Mouse (Mus musculus) spleen, adult 10 weeks (tissue): ENCODE data around the gene Cd52. TPM values are rescaled to one million over a fixed set of nuclear protein-coding genes. Genes with fewer than 3 reads are reported as not detected.

Experiments used
- polyA plus RNA-seq: library from polyadenylated mRNA; stranded (reverse); fragments of 350-450 nt; fragmentation: Illumina TruSeq; extraction: RNeasy Lipid Tissue Mini Kit (QIAGEN cat#74804); gene quantifications from one replicate; pipeline ENCODE4 v1.2.3, GENCODE M21; 2015; ENCODE audit warnings: low replicate concordance; ENCODE audit not compliant: insufficient read depth

The Cd52 gene
- 2,441 TPM for polyA plus RNA-seq

GRCm38 (mm10) chr4:134094923-134095547, at the start of gene Cd52:
Cd52 (minus strand) TSS chr4:134095082.

GRCm38 (mm10) chr4:134128221-134128982, 33.5 kb upstream of the Cd52 start, which contains the start of gene Sh3bgrl3:
Sh3bgrl3 (minus strand) TSS chr4:134128789.

GRCm38 (mm10) chr4:134101979-134102741, 7.3 kb upstream of the Cd52 start, which contains the start of gene Ubxn11:
Ubxn11 (plus strand) TSS chr4:134102570.

GRCm38 (mm10) chr4:134060135-134060865, 34.6 kb downstream of the Cd52 start, which contains the start of gene Crybg2:
Crybg2 (plus strand) TSS chr4:134060815.

GRCm38 (mm10) chr4:134053538-134053937, 41.3 kb downstream of the Cd52 start, which contains the start of gene Zfp683:
Zfp683 (plus strand) TSS chr4:134053838.

Other genes starting within 250 kb of the Cd52 start
- 51.2 TPM for gene Rps6ka1, start 207.3 kb downstream of the Cd52 start, polyA plus RNA-seq
- gene Hmgn2, start 126.4 kb downstream of the Cd52 start, polyA plus RNA-seq: 366 TPM
- 21.6 TPM for gene Dhdds, start 94.2 kb downstream of the Cd52 start, polyA plus RNA-seq
- gene Lin28a, start 76.2 kb downstream of the Cd52 start, polyA plus RNA-seq: 0.08 TPM
- 0.95 TPM for gene Zfp683, start 41.2 kb downstream of the Cd52 start, polyA plus RNA-seq
- gene Crybg2, start 34.3 kb downstream of the Cd52 start, polyA plus RNA-seq: 3.5 TPM
- gene Ubxn11, start 7.5 kb upstream of the Cd52 start, polyA plus RNA-seq: 10.4 TPM
- 432 TPM for gene Sh3bgrl3, start 33.7 kb upstream of the Cd52 start, polyA plus RNA-seq
- 23.9 TPM for gene Cep85, start 92.0 kb upstream of the Cd52 start, polyA plus RNA-seq
- not detected for gene Gm7534, start 107.9 kb upstream of the Cd52 start, polyA plus RNA-seq
- not detected for gene Catsper4, start 132.3 kb upstream of the Cd52 start, polyA plus RNA-seq
- gene Cnksr1, start 143.3 kb upstream of the Cd52 start, polyA plus RNA-seq: not detected
- not detected for gene E130218I03Rik, start 148.6 kb upstream of the Cd52 start, polyA plus RNA-seq
- 4.3 TPM for gene Zfp593, start 150.5 kb upstream of the Cd52 start, polyA plus RNA-seq
- gene Gm30191, start 151.9 kb upstream of the Cd52 start, polyA plus RNA-seq: not detected
- gene Grrp1, start 159.0 kb upstream of the Cd52 start, polyA plus RNA-seq: 0.26 TPM
- 22.6 TPM for gene Pdik1l, start 192.8 kb upstream of the Cd52 start, polyA plus RNA-seq
- gene Trim63, start 220.0 kb upstream of the Cd52 start, polyA plus RNA-seq: 0.50 TPM
- gene Slc30a2, start 248.1 kb upstream of the Cd52 start, polyA plus RNA-seq: 2.0 TPM